Mouse (Mus musculus) liver, embryonic 15.5 days (tissue): ENCODE measurements around the gene Olfr486. TPM values are rescaled to one million over a fixed set of nuclear protein-coding genes. Genes with fewer than 3 reads are reported as not detected.
"Not testable (repeated sequence)": the region's sequence is repeated elsewhere in the genome, so short reads cannot be mapped to it uniquely, and the experiment has no call there.

Source experiments
- ATAC-seq: fragments of 200-750 bp; cut with Nextera tagmentation; 2 replicates; pipeline ENCODE4 v1.8.0; 2017; ENCODE audit warnings: moderate number of reproducible peaks, mild to moderate bottlenecking, moderate library complexity; ENCODE audit not compliant: insufficient read depth
- H3K27ac ChIP-seq: fragments of 300-500 bp; sonication (generic); replicated peaks from 2 replicates; pipeline ENCODE4 v1.5.1; 2015; ENCODE audit warnings: mild to moderate bottlenecking, inconsistent platforms
- H3K27me3 ChIP-seq: fragments of 300-500 bp; sonication (generic); 2 replicates; pipeline ENCODE4 v1.6.1; 2015; ENCODE audit warnings: mild to moderate bottlenecking, inconsistent platforms
- H3K36me3 ChIP-seq: fragments of 300-500 bp; sonication (generic); replicated peaks from 2 replicates; pipeline ENCODE4 v1.6.1; 2015; ENCODE audit warnings: moderate library complexity, mild to moderate bottlenecking, inconsistent platforms
- H3K4me1 ChIP-seq: fragments of 300-500 bp; sonication (generic); replicated peaks from 2 replicates; pipeline ENCODE4 v1.6.1; 2015; ENCODE audit warnings: inconsistent platforms
- H3K4me2 ChIP-seq: fragments of 300-500 bp; sonication (generic); 2 replicates; pipeline ENCODE4 v1.6.1; 2015; ENCODE audit warnings: moderate library complexity, mild to moderate bottlenecking, inconsistent platforms
- H3K4me3 ChIP-seq: fragments of 300-500 bp; sonication (generic); replicated peaks from 2 replicates; pipeline ENCODE4 v1.5.1; 2015; ENCODE audit warnings: mild to moderate bottlenecking, inconsistent platforms
- H3K9ac ChIP-seq: fragments of 300-500 bp; sonication (generic); 2 replicates; pipeline ENCODE4 v1.6.1; 2015; ENCODE audit warnings: moderate library complexity, mild to moderate bottlenecking, inconsistent platforms
- H3K9me3 ChIP-seq: fragments of 300-500 bp; sonication (generic); replicated peaks from 2 replicates; pipeline ENCODE4 v1.6.1; 2016; ENCODE audit warnings: inconsistent platforms
- WGBS: fragments of 180-500 bp; shearing (Covaris S2); methylation state at CpG from one replicate; pipeline ENCODE4 v1.1.7; 2015; ENCODE audit warnings: mixed read lengths; ENCODE audit not compliant: insufficient replicate concordance; 5-methylcytosine and 5-hydroxymethylcytosine counted together
- polyA plus RNA-seq: library from polyadenylated mRNA; unstranded; fragments of >200 nt; fragmentation: Nextera tagmentation; extraction: Ambion mirVana; gene quantifications from 2 replicates; pipeline ENCODE4 v1.2.1, GENCODE M21; 2015

The Olfr486 gene
- polyA plus RNA-seq: not detected in 2 replicates

DNA sequence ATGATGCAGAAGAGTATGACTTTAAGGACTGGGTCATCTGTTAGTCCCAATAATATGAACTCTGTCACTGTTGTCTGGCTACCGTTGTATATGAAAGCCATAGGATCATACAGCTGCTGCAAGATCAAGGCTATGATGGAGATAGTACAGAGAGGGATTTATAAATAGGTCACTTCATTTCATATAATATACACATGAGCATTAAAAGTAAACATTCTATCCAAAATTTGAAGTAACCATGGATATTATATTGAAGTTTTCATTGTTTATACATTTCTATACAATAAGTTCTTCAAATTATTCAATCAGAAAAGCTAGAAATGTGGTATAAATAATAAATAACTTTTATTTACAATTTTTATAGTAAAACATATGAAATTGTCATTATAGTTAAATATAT, at the start of gene Olfr486:
Olfr486 (minus strand) TSS at position 101 of the 400 bp plus-strand sequence.
- not testable (repeated sequence) for H3K4me1 ChIP-seq, H3K9me3 ChIP-seq, H3K36me3 ChIP-seq, H3K27ac ChIP-seq, H3K27me3 ChIP-seq, ATAC-seq, H3K4me2 ChIP-seq, H3K9ac ChIP-seq, H3K4me3 ChIP-seq
- 71% methylated on average over 1 of the region's 1 CpGs for WGBS

DNA sequence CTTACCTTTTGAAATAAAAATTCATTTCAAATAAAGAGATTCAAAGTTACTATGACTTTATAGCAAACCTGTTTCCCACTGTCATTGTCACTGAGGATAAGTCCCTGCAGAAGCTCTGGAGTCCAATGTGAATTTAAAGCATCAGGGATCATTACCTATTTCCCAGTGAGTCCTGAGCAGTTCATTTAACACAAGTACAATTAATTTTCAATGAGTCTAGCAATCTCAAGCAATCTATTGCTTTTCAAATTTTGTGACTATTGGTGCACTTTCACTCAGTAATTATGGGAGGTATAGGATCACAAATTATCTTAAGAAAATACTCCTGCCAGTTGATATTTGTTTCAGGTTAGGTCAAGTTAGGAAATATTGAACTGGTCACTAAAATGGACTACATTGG, 42.0 kb upstream of the Olfr486 start, which contains the start of gene Olfr487:
Olfr487 (minus strand) TSS at position 101 of the 400 bp plus-strand sequence.
- not testable (repeated sequence) for H3K4me3 ChIP-seq, H3K27me3 ChIP-seq

DNA sequence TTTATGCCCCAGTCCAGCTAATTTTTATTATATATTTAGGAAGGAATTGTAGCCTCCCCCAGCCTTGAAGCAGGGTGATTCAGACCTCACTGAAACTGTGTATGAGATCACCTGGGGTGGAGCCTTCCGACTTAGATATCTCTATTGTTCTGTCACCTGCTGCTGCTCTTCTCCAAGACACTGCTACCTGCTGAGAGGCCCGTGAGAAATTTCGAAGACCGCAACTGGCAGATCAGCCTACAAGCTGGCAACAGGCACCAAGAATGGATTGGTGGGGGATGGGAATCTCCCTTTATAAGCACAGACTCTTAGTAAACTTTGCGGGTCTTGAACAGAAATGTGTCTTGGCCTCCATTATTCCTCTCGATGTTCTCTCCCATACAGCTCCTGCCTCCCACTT, 24.4 kb upstream of the Olfr486 start:
- Histone ChIP-seq H3K9ac (no peak overlapping the region), H3K4me3 (no peak overlapping the region), H3K27me3 (no peaks in the 10 kb centered on the region), H3K36me3 (no peaks in the 10 kb centered on the region), H3K4me2 (no peak overlapping the region), H3K27ac (no peak overlapping the region), H3K4me1 (no peaks in the 10 kb centered on the region), H3K9me3 (no peaks in the 10 kb centered on the region)
- no peak for ATAC-seq
- 60% methylated on average over 6 of the region's 6 CpGs for WGBS

More for the DNA sequence above, 42.0 kb upstream of the Olfr486 start, which contains the start of gene Olfr487:
- H3K9ac ChIP-seq, H3K9me3 ChIP-seq, H3K36me3 ChIP-seq, H3K27ac ChIP-seq, ATAC-seq, H3K4me2 ChIP-seq, H3K4me1 ChIP-seq: not testable (repeated sequence)

DNA sequence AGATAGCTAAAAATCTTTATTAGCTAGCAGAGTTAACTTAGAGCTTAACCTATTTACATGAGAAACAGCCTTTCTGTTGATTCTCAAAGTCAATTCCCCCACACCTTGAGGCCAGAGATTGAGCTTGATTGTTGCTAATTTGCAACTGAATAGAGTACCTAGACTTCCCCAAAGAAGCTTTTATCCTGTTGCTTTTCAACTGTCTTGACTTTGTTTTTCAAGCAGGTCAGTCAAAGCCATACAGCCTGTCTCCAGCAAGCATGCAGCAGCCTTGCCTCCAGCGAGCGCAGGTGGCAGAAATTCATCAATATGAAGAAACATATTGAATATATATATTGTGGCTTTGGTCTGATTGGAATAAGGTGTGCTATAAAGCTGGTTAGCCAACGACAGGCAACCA, 23.8 kb upstream of the Olfr486 start:
- not testable (repeated sequence) for H3K9me3 ChIP-seq, H3K9ac ChIP-seq
- 42% methylated on average over 3 of the region's 3 CpGs for WGBS

DNA sequence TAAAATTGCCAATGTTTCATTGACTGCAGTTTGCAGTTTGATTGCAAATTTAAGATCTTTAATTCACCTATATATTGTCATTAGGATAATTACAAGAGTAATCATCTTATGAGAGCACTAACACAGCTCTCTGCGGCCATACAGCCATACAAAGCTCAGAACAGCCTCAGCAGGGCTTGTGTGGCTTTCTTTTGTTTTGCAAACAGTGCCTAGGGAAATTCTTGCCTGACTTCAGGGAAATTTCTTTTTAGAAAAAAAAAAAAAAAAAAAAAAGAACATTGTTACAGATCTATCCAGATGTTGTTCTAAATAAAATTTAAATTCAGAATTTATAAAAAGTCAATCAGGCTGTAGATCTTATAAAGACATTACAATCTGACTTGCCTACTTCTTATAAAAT, 20.2 kb upstream of the Olfr486 start:
- not testable (repeated sequence) for ATAC-seq, H3K27ac ChIP-seq, H3K4me1 ChIP-seq, H3K9ac ChIP-seq, H3K4me3 ChIP-seq, H3K27me3 ChIP-seq, H3K4me2 ChIP-seq, H3K36me3 ChIP-seq, H3K9me3 ChIP-seq
- WGBS: 40% methylated on average over 1 of the region's 1 CpGs

More for the DNA sequence above, 23.8 kb upstream of the Olfr486 start:
- H3K4me1 ChIP-seq, H3K4me3 ChIP-seq, H3K36me3 ChIP-seq, H3K27ac ChIP-seq, ATAC-seq, H3K27me3 ChIP-seq, H3K4me2 ChIP-seq: not testable (repeated sequence)

DNA sequence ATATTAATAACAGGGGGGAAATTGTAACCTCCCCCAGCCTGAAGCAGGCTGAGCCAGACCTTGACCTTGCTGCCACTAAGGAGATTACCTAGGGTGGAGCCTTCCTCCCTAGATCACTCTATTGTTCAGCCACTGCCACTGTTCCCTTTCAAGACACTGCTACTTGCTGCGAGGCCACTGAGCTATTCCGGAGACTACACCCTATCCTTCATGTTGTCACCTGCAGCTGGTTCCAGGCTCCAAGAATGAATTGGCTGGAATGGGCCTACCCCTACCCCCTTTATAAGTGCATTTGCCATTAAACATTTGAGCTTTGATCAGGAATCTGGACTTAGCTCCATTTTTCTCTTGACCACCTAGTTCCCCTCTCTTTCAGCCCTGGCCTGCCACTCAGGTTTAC, 18.7 kb upstream of the Olfr486 start:
- WGBS: 46% methylated on average over 2 of the region's 2 CpGs
- not testable (repeated sequence) for H3K27ac ChIP-seq, H3K4me3 ChIP-seq, ATAC-seq, H3K27me3 ChIP-seq, H3K9me3 ChIP-seq, H3K9ac ChIP-seq, H3K4me2 ChIP-seq, H3K36me3 ChIP-seq, H3K4me1 ChIP-seq

DNA sequence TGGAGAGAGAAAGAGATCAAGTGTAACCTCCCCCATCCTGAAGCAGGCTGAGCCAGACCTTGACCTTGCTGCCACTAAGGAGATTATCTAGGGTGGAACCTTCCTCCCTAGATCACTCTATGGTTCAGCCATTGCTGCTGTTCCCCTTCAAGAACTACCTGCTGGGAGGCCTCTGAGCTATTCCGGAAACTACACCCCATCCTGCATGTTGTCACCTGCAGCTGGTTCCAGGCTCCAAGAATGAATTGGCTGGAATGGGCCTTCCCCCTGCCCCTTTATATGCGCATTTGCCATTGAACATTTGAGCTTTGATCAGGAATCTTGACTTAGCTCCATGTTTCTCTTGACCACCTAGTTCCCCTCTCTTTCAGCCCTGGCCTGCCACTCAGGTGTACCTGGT, 12.7 kb upstream of the Olfr486 start:
- not testable (repeated sequence) for ATAC-seq, H3K27me3 ChIP-seq, H3K4me2 ChIP-seq, H3K4me1 ChIP-seq, H3K4me3 ChIP-seq, H3K36me3 ChIP-seq, H3K27ac ChIP-seq, H3K9ac ChIP-seq, H3K9me3 ChIP-seq
- 81% methylated on average over 2 of the region's 2 CpGs for WGBS

DNA sequence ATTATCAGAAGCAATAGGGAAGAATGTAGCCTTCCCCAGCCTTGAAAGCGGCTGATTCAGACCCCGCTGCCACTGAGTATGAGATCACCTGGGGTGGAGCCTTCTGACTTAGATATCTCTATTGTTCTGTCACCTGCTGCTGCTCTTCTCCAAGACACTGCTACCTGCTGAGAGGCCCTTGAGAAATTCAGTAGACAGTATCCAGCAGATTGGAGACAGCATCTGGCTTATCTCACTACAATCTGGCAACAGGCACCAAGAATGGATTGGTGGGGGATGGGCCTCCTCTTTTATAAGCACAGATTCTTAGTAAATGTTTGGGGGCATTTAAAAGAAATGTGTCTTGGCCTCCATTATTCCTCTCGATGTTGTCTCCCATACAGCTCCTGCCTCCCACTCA, 11.9 kb upstream of the Olfr486 start:
- not testable (repeated sequence) for ATAC-seq, H3K9ac ChIP-seq, H3K36me3 ChIP-seq, H3K27me3 ChIP-seq, H3K4me2 ChIP-seq, H3K4me1 ChIP-seq, H3K9me3 ChIP-seq, H3K27ac ChIP-seq, H3K4me3 ChIP-seq
- whole genome bisulfite sequencing: 68% methylated on average over 3 of the region's 3 CpGs

DNA sequence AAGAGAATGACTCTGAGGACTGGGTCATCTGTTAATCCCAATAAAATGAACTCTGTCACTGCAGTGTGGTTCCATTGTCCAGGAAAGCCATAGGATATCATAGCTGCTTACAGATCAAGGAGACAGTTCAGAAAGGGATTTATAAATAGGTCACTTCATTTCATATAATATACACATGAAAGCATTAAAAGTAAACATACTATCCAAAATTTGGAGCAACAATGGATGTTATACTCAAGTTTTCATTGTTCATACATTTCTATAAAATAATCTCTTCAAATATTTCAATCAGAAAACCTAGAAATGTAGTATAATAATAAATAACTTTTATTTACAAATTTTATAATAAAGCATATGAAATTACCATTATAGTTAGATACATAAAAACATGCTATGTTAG, 12.8 kb downstream of the Olfr486 start, which contains the start of gene Olfr485:
Olfr485 (minus strand) TSS at position 101 of the 400 bp plus-strand sequence.
- Histone ChIP-seq H3K9ac (no peak within 1 kb of the TSS), H3K27ac (no peak within 1 kb of the TSS), H3K36me3 (no peaks in the 10 kb centered on the region), H3K27me3 (no peaks in the 10 kb centered on the region), H3K4me1 (no peaks in the 10 kb centered on the region), H3K4me2 (no peak within 1 kb of the TSS), H3K9me3 (no peaks in the 10 kb centered on the region), H3K4me3 (no peak within 1 kb of the TSS)
- no peak for ATAC-seq

DNA sequence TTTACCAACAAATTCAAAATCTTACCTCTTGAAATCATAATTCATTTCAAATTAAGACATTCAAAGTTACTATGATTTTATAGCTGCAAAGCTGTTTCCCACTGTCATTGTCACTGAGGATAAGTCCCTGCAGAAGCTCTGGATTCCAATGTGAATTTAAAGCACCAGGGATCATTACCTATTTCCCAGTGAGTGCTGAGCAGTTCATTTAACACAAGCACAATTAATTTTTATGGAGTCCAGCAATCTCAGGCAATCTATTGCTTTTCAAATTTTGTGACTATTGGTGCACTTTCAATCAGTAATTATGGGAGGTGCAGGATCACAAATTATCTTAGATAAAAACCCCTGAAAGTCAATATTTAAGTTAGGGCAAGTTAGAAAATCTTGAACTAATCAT, 45.2 kb downstream of the Olfr486 start, which contains the start of gene Olfr484:
Olfr484 (minus strand) TSS at position 101 of the 400 bp plus-strand sequence.
- no peak within 1 kb of the TSS for H3K9ac ChIP-seq
- no peak for ATAC-seq

More for the DNA sequence above, 45.2 kb downstream of the Olfr486 start, which contains the start of gene Olfr484:
- no peak within 1 kb of the TSS for H3K27ac ChIP-seq
- no peaks in the 10 kb centered on the region; the same call in 1 of the 2 replicates for H3K9me3 ChIP-seq
- H3K4me2 ChIP-seq: no peak within 1 kb of the TSS
- no peak within 1 kb of the TSS for H3K4me3 ChIP-seq
- no peaks in the 10 kb centered on the region for H3K36me3 ChIP-seq
- no peaks in the 10 kb centered on the region for H3K4me1 ChIP-seq
- no peaks in the 10 kb centered on the region for H3K27me3 ChIP-seq
